Mouse (Mus musculus) megakaryocyte, embryonic 14.5 days (primary cell): ENCODE data around the gene Itga1. TPM values are rescaled to one million over a fixed set of nuclear protein-coding genes. Genes with fewer than 3 reads are reported as not detected.

ENCODE experiments used
- H3K27me3 ChIP-seq: replicated peaks from 2 replicates; pipeline ENCODE3; 2012; ENCODE audit warnings: inconsistent platforms
- H3K36me3 ChIP-seq: replicated peaks from 2 replicates; pipeline ENCODE3; 2012; ENCODE audit warnings: low read length, inconsistent platforms, mixed read lengths
- H3K4me1 ChIP-seq: 2 replicates; pipeline ENCODE4 v1.6.1; 2012; ENCODE audit warnings: inconsistent platforms
- H3K4me3 ChIP-seq: replicated peaks from 2 replicates; pipeline ENCODE3; 2012; ENCODE audit warnings: moderate library complexity, mild to moderate bottlenecking, inconsistent platforms
- H3K9me3 ChIP-seq: 2 replicates; pipeline ENCODE4 v1.6.1; 2012; ENCODE audit warnings: inconsistent platforms
- FLI1 ChIP-seq: IDR thresholded peaks from 2 replicates; pipeline ENCODE4 v1.6.1; 2012; ENCODE audit warnings: low read length, inconsistent platforms, mixed read lengths
- GATA1 ChIP-seq: IDR thresholded peaks from 3 replicates; pipeline ENCODE4 v1.6.1; 2012; ENCODE audit warnings: mixed read lengths, low read length, inconsistent platforms, borderline replicate concordance
- polyA plus RNA-seq: library from polyadenylated mRNA; stranded (reverse); fragments of >175 nt; gene quantifications from 2 replicates; pipeline ENCODE4 v1.2.3, GENCODE M21; 2012; ENCODE audit warnings: low replicate concordance; ENCODE audit not compliant: insufficient read depth

The Itga1 gene
- polyA plus RNA-seq, 1 experiment: 0.22 TPM

GRCm38 (mm10) chr13:115090069-115090976 is 11.4 kb downstream of the Itga1 start, which contains the start of gene Pelo:
Gene Pelo (minus strand): TSS chr13:115090186.
- Histone ChIP-seq H3K27me3 (no peaks in the 10 kb centered on the region), H3K36me3 (peaks cover 26% of the 10 kb centered on the region), H3K4me1 (peaks cover 38% of the 10 kb centered on the region), H3K9me3 (no peaks in the 10 kb centered on the region), H3K4me3 (peak within 1 kb of the TSS; percentile 99)
- no peak for TF ChIP-seq FLI1
- TF ChIP-seq GATA1: no peak

DNA sequence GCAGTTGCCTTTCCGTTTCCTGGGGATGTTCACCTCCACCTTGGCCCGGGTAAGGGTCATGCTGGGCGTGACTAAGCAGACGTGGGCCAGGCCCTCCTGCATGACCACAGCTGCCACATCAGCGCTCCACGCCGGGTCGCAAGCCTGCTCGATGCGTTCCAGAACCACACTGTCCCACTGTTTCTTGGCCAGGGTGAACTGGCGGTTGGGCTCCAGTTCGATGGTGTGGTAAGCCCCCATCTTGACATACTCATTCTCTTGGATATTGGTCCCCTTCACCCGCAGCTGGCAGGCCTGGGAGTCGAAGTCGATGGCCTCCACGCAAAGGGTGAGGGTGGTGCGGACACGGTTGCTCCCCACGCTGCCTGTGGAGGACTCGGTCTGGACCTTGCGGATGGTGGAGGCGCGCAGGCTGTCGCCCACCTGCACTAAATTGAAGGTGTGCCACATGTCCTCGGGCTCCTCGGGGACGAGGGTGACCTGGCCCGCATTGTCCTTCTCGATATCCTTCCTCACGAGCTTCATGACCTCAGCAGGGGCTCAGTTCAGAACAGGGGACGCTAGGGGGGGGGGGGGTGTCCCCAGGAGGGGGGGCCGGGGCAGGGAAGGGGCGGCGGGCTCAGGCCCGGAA is 12.3 kb downstream of the Itga1 start:
- TF ChIP-seq GATA1 (no peak), FLI1 (no peak)
- Histone ChIP-seq H3K4me3 (peak overlapping the region; percentile 99), H3K9me3 (no peaks in the 10 kb centered on the region), H3K4me1 (peaks cover 38% of the 10 kb centered on the region), H3K36me3 (peaks cover 26% of the 10 kb centered on the region), H3K27me3 (no peaks in the 10 kb centered on the region)

GRCm38 (mm10) chr13:115089020-115089394 is 12.8 kb downstream of the Itga1 start:
- Histone ChIP-seq H3K27me3 (no peaks in the 10 kb centered on the region), H3K4me3 (peak overlapping the region; percentile 99), H3K4me1 (peaks cover 38% of the 10 kb centered on the region), H3K36me3 (peaks cover 26% of the 10 kb centered on the region), H3K9me3 (no peaks in the 10 kb centered on the region)
- TF ChIP-seq FLI1: no peak

GRCm38 (mm10) chr13:115085974-115086373 is 15.8 kb downstream of the Itga1 start:
- H3K27me3 ChIP-seq: no peaks in the 10 kb centered on the region
- peaks cover 26% of the 10 kb centered on the region for H3K36me3 ChIP-seq
- no peak for TF ChIP-seq GATA1
- no peak for TF ChIP-seq FLI1
- H3K9me3 ChIP-seq: no peaks in the 10 kb centered on the region
- H3K4me1 ChIP-seq: peaks cover 38% of the 10 kb centered on the region
- no peak overlapping the region for H3K4me3 ChIP-seq

GRCm38 (mm10) chr13:115082339-115082738 is 19.4 kb downstream of the Itga1 start:
- Histone ChIP-seq H3K36me3 (peaks cover 12% of the 10 kb centered on the region), H3K4me1 (peaks cover 27% of the 10 kb centered on the region), H3K4me3 (no peak overlapping the region), H3K9me3 (no peaks in the 10 kb centered on the region), H3K27me3 (no peaks in the 10 kb centered on the region)
- TF ChIP-seq GATA1: no peak
- TF ChIP-seq FLI1: no peak

- TF ChIP-seq FLI1: no peak
- TF ChIP-seq GATA1: no peak
- Histone ChIP-seq H3K4me3 (no peak overlapping the region), H3K4me1 (peaks cover 15% of the 10 kb centered on the region), H3K27me3 (no peaks in the 10 kb centered on the region), H3K36me3 (no peaks in the 10 kb centered on the region), H3K9me3 (no peaks in the 10 kb centered on the region)
These were observed 21.7 kb downstream of the Itga1 start for GRCm38 (mm10) chr13:115079996-115080585.

- Histone ChIP-seq H3K27me3 (peaks cover 1% of the 10 kb centered on the region), H3K36me3 (no peaks in the 10 kb centered on the region), H3K4me3 (no peak overlapping the region), H3K4me1 (peaks cover 15% of the 10 kb centered on the region), H3K9me3 (no peaks in the 10 kb centered on the region)
- TF ChIP-seq FLI1: no peak
- TF ChIP-seq GATA1: no peak
These were observed 22.6 kb downstream of the Itga1 start for GRCm38 (mm10) chr13:115078997-115079685.

DNA sequence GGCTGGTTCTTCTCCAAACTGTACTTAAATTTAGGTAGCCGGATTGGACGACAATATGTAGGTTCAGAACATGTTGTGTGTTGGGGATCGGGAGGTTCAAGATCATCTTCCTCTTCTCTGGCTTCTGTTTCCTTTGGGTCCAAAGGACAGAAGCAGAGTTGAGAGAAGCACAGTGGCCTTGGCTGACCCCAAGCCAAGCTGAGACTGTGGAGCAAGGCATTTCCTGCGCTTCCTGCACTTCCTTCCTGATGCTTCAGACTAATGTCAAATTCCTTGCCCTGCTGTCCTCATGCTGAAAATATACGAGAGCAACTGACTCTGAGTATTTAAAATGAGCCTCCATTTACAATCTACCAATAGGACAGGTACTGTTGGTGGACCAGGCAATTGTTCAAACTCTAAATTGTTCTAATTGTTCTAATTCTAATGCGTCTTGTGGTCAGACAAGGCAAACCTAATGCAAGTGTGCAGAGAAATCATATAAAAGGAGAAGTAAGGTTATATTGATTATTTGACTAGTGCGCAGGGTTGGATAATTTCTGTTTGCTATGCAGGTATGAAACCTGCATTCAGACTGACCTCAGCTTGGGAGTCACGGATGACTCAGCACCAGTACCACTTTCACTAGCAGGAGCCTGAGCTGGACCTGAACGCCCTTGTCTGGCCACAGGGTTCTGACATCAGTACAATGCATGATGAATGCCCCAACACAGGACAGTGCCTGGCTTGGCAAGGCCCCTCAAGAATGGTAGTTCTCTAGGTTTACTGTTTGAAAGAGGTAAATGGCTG is 24.2 kb downstream of the Itga1 start:
- peaks cover 15% of the 10 kb centered on the region for H3K4me1 ChIP-seq
- H3K4me3 ChIP-seq: peak overlapping the region; percentile 48
- peaks cover 2% of the 10 kb centered on the region for H3K27me3 ChIP-seq
- no peak for TF ChIP-seq GATA1
- no peaks in the 10 kb centered on the region for H3K9me3 ChIP-seq
- H3K36me3 ChIP-seq: no peaks in the 10 kb centered on the region

DNA sequence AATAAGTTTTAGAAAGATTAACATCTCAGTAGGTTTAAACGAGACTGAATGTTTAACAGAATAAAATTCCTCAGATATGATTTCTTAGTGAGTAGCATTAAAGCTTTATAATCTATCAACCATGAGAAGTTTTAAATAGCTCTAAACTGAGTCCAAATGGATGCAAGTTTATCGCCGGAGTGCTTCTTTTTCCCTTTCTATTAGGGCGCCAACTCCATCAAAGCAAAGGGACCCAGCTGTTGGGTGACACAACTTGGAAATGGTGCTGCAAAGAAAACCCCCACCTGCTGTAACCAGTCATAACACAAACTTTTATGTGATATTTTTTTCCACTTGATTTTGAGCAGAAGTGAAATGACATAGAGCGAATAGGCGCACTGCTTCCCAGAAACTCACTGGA is 29.4 kb downstream of the Itga1 start:
- TF ChIP-seq FLI1 (no peak), GATA1 (no peak)
- H3K36me3 ChIP-seq: no peaks in the 10 kb centered on the region
- H3K4me3 ChIP-seq: no peak overlapping the region
- peaks cover 3% of the 10 kb centered on the region for H3K4me1 ChIP-seq
- H3K27me3 ChIP-seq: peaks cover 2% of the 10 kb centered on the region
- H3K9me3 ChIP-seq: no peaks in the 10 kb centered on the region
